Mouse (Mus musculus) MEL (cell line): ENCODE measurements around the gene Rftn1.

Experiments
- CTCF ChIP-seq, 3 experiments: IDR thresholded peaks in 2 of 3; conservative IDR thresholded peaks in 1 of 3; 2 replicates each; pipeline ENCODE4 v1.5.1; 2011 to 2012; ENCODE audit warnings: low read length in 3 of 3, low read depth in 2 of 3, mild to moderate bottlenecking in 2 of 3, improper control_type of control experiment in 1 of 3, inconsistent platforms in 1 of 3, mixed read lengths in 1 of 3, moderate library complexity in 1 of 3; ENCODE audit not compliant: control insufficient read depth in 1 of 3, insufficient read depth in 1 of 3, poor library complexity in 1 of 3, severe bottlenecking in 1 of 3
- E2F4 ChIP-seq: IDR thresholded peaks from 2 replicates; pipeline ENCODE4 v1.6.1; 2011; ENCODE audit warnings: low read depth, low read length, improper control_type of control experiment, borderline replicate concordance
- EP300 ChIP-seq, 2 experiments: IDR thresholded peaks; 2 replicates each; pipeline ENCODE4 v1.6.1; 2011; ENCODE audit warnings: improper control_type of control experiment in 2 of 2, low read length in 2 of 2, low read depth in 1 of 2, mild to moderate bottlenecking in 1 of 2
- POLR2A ChIP-seq, 2 experiments: IDR thresholded peaks; 2 replicates each; pipeline ENCODE4 v1.6.1; 2011 to 2012; ENCODE audit warnings: low read length in 2 of 2, mild to moderate bottlenecking in 2 of 2, control low read depth in 1 of 2, improper control_type of control experiment in 1 of 2, low read depth in 1 of 2, moderate library complexity in 1 of 2; ENCODE audit not compliant: control insufficient read depth in 1 of 2, insufficient read depth in 1 of 2, poor library complexity in 1 of 2
- RAD21 ChIP-seq: IDR thresholded peaks from 2 replicates; pipeline ENCODE4 v1.6.1; 2011; ENCODE audit warnings: mild to moderate bottlenecking, low read depth, low read length, improper control_type of control experiment
- TCF12 ChIP-seq: IDR thresholded peaks from 2 replicates; pipeline ENCODE4 v1.6.1; 2014; ENCODE audit warnings: low read depth, mild to moderate bottlenecking, inconsistent platforms, low read length, improper control_type of control experiment, moderate library complexity

GRCm38 (mm10) chr17:50091829-50092228 lies 98.6 kb downstream of the Rftn1 start:
- TF ChIP-seq E2F4 = no peak
- no peak for TF ChIP-seq POLR2A (IDR thresholded peaks at IDR 0.05; ENCODE audit: control insufficient read depth in 1 of 2, insufficient read depth in 1 of 2, low read depth in 1 of 2, low read length in 2 of 2, poor library complexity in 1 of 2)
- no peak for TF ChIP-seq CTCF (IDR thresholded peaks at IDR 0.05 in 2 of 3, conservative IDR thresholded peaks at IDR 0.05 in 1 of 3; ENCODE audit: control insufficient read depth in 1 of 3, insufficient read depth in 1 of 3, low read depth in 2 of 3, low read length in 3 of 3, poor library complexity in 1 of 3, severe bottlenecking in 1 of 3)
- TF ChIP-seq EP300 (IDR thresholded peaks at IDR 0.05; ENCODE audit: low read depth in 1 of 2, low read length in 2 of 2) = no peak
- TF ChIP-seq RAD21 = no peak
- TF ChIP-seq TCF12 = no peak
